Mouse (Mus musculus): ENCODE data around the gene Cdh4.

- TF ChIP-seq MAFK (IDR thresholded peaks at IDR 0.05; ENCODE audit: insufficient read depth, low read depth, low read length) (no peak), HCFC1 (IDR thresholded peaks at IDR 0.05; ENCODE audit: borderline replicate concordance, insufficient read depth, low read length) (no peak), ZNF384 (IDR thresholded peaks at IDR 0.05; ENCODE audit: low read depth, low read length) (no peak), CHD2 (IDR thresholded peaks at IDR 0.05; ENCODE audit: low read depth, low read length) (no peak), ZC3H11A (IDR thresholded peaks at IDR 0.05; ENCODE audit: borderline replicate concordance, low read depth, low read length) (no peak)
These were observed 185.3 kb downstream of the Cdh4 start for GRCm38 (mm10) chr2:179627563-179627962.
